Mouse (Mus musculus): ENCODE measurements at regions not wholly inside any gene's neighbourhood (a gene's known extent, or its start where the extent isn't known, plus 50 kb on each side); places are given as distances from the start of the nearest gene placed in this dataset.

- TF ChIP-seq NELFE (IDR thresholded peaks at IDR 0.05; ENCODE audit: low read depth, low read length) (no peak), MYC (IDR thresholded peaks at IDR 0.05; ENCODE audit: low read depth, low read length) (no peak), EP300 (IDR thresholded peaks at IDR 0.05; ENCODE audit: low read depth in 1 of 2, low read length in 2 of 2) (no peak), TBP (IDR thresholded peaks at IDR 0.05; ENCODE audit: low read depth, low read length) (no peak), HCFC1 (IDR thresholded peaks at IDR 0.05; ENCODE audit: low read depth, low read length) (no peak), ELF1 (IDR thresholded peaks at IDR 0.05; ENCODE audit: low read depth, low read length) (no peak)
These were observed 387.3 kb upstream of the Zeb2 start (continued) for GRCm38 (mm10) chr2:45504468-45504867.

GRCm38 (mm10) chr2:45493656-45494055, 376.5 kb upstream of the Zeb2 start:
- no peak for TF ChIP-seq NRF1 (IDR thresholded peaks at IDR 0.05; ENCODE audit: insufficient read depth, low read depth, low read length, poor library complexity, severe bottlenecking)
- TF ChIP-seq ETS1 (IDR thresholded peaks at IDR 0.05; ENCODE audit: low read depth, low read length): no peak
- no peak for TF ChIP-seq USF2 (IDR thresholded peaks at IDR 0.05; ENCODE audit: borderline replicate concordance in 1 of 2, insufficient read depth in 1 of 2, low read depth in 1 of 2, low read length in 2 of 2)
- no peak for TF ChIP-seq CHD2 (IDR thresholded peaks at IDR 0.05; ENCODE audit: low read length)
- Histone ChIP-seq H3K4me1 (ENCODE audit: control insufficient read depth in 1 of 2, insufficient read depth in 2 of 2, low read length in 2 of 2) (no peaks in the 10 kb centered on the region), H3K79me2 (ENCODE audit: control insufficient read depth, insufficient read depth, low read length, poor library complexity) (no peaks in the 10 kb centered on the region)

DNA sequence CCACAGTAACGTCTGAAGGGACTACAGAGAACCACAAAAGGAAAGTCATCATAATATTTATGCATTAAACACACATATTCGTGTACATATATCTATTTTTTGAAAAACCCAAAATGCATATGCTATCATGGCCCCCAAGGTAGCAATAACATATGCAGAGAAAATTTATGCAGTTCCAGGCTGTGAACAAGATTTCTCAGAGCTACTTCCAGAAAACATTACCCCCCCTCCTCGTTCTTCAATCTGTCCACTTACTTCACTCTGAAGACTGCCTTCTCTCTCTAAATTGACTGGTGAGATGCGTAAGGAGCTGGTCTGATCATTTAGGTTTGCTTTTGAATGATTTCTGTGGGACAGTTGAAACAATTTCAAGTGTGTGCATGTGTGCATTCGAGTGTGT, 369.3 kb upstream of the Zeb2 start:
- Histone ChIP-seq H3K27me3 (ENCODE audit: control insufficient read depth in 1 of 2, insufficient read depth in 2 of 2, low read length in 2 of 2) (no peaks in the 10 kb centered on the region), H3K27ac (ENCODE audit: control insufficient read depth, low read depth, low read length) (no peak overlapping the region), H3K9ac (ENCODE audit: control insufficient read depth, low read depth, low read length, poor library complexity, severe bottlenecking) (no peak overlapping the region), H3K4me3 (ENCODE audit: control insufficient read depth in 1 of 2, insufficient read depth in 1 of 2, low read depth in 2 of 2, low read length in 2 of 2) (no peak overlapping the region), H3K79me2 (ENCODE audit: control insufficient read depth, insufficient read depth, low read length, poor library complexity) (no peaks in the 10 kb centered on the region), H3K36me3 (ENCODE audit: control insufficient read depth in 1 of 2, insufficient read depth in 2 of 2, low read length in 2 of 2) (no peaks in the 10 kb centered on the region), H3K4me1 (ENCODE audit: control insufficient read depth in 1 of 2, insufficient read depth in 2 of 2, low read length in 2 of 2) (no peaks in the 10 kb centered on the region), H3K9me3 (replicated peaks; ENCODE audit: insufficient read depth, low read length) (no peaks in the 10 kb centered on the region)
- TF ChIP-seq GATA1 (IDR thresholded peaks at IDR 0.05; ENCODE audit: low read depth, low read length) (no peak), ZKSCAN1 (IDR thresholded peaks at IDR 0.05; ENCODE audit: low read depth, low read length) (no peak)
- no peak for DNase-seq (ENCODE audit: low read depth, low spot score)

More at GRCm38 (mm10) chr2:45493656-45494055, 376.5 kb upstream of the Zeb2 start:
- no peaks in the 10 kb centered on the region for H3K9me3 ChIP-seq (replicated peaks; ENCODE audit: insufficient read depth, low read length)
- H3K27me3 ChIP-seq (ENCODE audit: control insufficient read depth in 1 of 2, insufficient read depth in 2 of 2, low read length in 2 of 2): no peaks in the 10 kb centered on the region
- H3K36me3 ChIP-seq (ENCODE audit: control insufficient read depth in 1 of 2, insufficient read depth in 2 of 2, low read length in 2 of 2): no peaks in the 10 kb centered on the region
- H3K9ac ChIP-seq (ENCODE audit: control insufficient read depth, low read depth, low read length, poor library complexity, severe bottlenecking): no peak overlapping the region
- DNase-seq (ENCODE audit: low read depth, low spot score): no peak
- H3K4me3 ChIP-seq (ENCODE audit: control insufficient read depth in 1 of 2, insufficient read depth in 1 of 2, low read depth in 2 of 2, low read length in 2 of 2): no peak overlapping the region
- no peak overlapping the region for H3K27ac ChIP-seq (ENCODE audit: control insufficient read depth, low read depth, low read length)

GRCm38 (mm10) chr2:45485477-45485876, 368.3 kb upstream of the Zeb2 start:
- no peaks in the 10 kb centered on the region for H3K79me2 ChIP-seq (ENCODE audit: control insufficient read depth, insufficient read depth, low read length, poor library complexity)
- no peaks in the 10 kb centered on the region for H3K9me3 ChIP-seq (replicated peaks; ENCODE audit: insufficient read depth, low read length)
- no peak for DNase-seq (ENCODE audit: low read depth, low spot score)
- no peak overlapping the region for H3K4me3 ChIP-seq (ENCODE audit: control insufficient read depth in 1 of 2, insufficient read depth in 1 of 2, low read depth in 2 of 2, low read length in 2 of 2)
- H3K27ac ChIP-seq (ENCODE audit: control insufficient read depth, low read depth, low read length): no peak overlapping the region
- no peak for TF ChIP-seq JUND (IDR thresholded peaks at IDR 0.05; ENCODE audit: low read depth, low read length)
- TF ChIP-seq EP300 (IDR thresholded peaks at IDR 0.05; ENCODE audit: low read depth in 1 of 2, low read length in 2 of 2): no peak
- TF ChIP-seq MEF2A (IDR thresholded peaks at IDR 0.05; ENCODE audit: extremely low read depth, insufficient replicate concordance, low read depth, low read length, poor library complexity, severe bottlenecking): no peak
- no peak for TF ChIP-seq E2F4 (IDR thresholded peaks at IDR 0.05; ENCODE audit: borderline replicate concordance, low read depth, low read length)
- no peak for TF ChIP-seq ETS1 (IDR thresholded peaks at IDR 0.05; ENCODE audit: low read depth, low read length)
- TF ChIP-seq TCF12 (IDR thresholded peaks at IDR 0.05; ENCODE audit: low read depth, low read length): no peak
- no peak for TF ChIP-seq RCOR1 (IDR thresholded peaks at IDR 0.05; ENCODE audit: low read depth, low read length)
- no peak for TF ChIP-seq MXI1 (IDR thresholded peaks at IDR 0.05; ENCODE audit: low read depth, low read length)
- TF ChIP-seq SIN3A (IDR thresholded peaks at IDR 0.05; ENCODE audit: low read length): no peak
- TF ChIP-seq GATA1 (IDR thresholded peaks at IDR 0.05; ENCODE audit: low read depth, low read length): no peak
- TF ChIP-seq POLR2A (IDR thresholded peaks at IDR 0.05; ENCODE audit: control insufficient read depth in 1 of 2, insufficient read depth in 1 of 2, low read depth in 1 of 2, low read length in 2 of 2, poor library complexity in 1 of 2): no peak
- TF ChIP-seq NELFE (IDR thresholded peaks at IDR 0.05; ENCODE audit: low read depth, low read length): no peak
- TF ChIP-seq HCFC1 (IDR thresholded peaks at IDR 0.05; ENCODE audit: low read depth, low read length): no peak
- no peak for TF ChIP-seq ZKSCAN1 (IDR thresholded peaks at IDR 0.05; ENCODE audit: low read depth, low read length)
- no peak for TF ChIP-seq ZC3H11A (IDR thresholded peaks at IDR 0.05; ENCODE audit: low read depth, low read length)
- TF ChIP-seq ZMIZ1 (IDR thresholded peaks at IDR 0.05; ENCODE audit: low read depth, low read length): no peak
- no peak overlapping the region for H3K9ac ChIP-seq (ENCODE audit: control insufficient read depth, low read depth, low read length, poor library complexity, severe bottlenecking)
- H3K27me3 ChIP-seq (ENCODE audit: control insufficient read depth in 1 of 2, insufficient read depth in 2 of 2, low read length in 2 of 2): no peaks in the 10 kb centered on the region
- no peaks in the 10 kb centered on the region for H3K36me3 ChIP-seq (ENCODE audit: control insufficient read depth in 1 of 2, insufficient read depth in 2 of 2, low read length in 2 of 2)
- no peaks in the 10 kb centered on the region for H3K4me1 ChIP-seq (ENCODE audit: control insufficient read depth in 1 of 2, insufficient read depth in 2 of 2, low read length in 2 of 2)
